Mouse (Mus musculus) brain, embryonic 14.5 days (tissue): ENCODE data around the gene Fam180a. TPM values are rescaled to one million over a fixed set of nuclear protein-coding genes. Genes with fewer than 3 reads are reported as not detected.
"Not testable (repeated sequence)": the region's sequence is repeated elsewhere in the genome, so short reads cannot be mapped to it uniquely, and the experiment has no call there.

Source experiments
- DNase-seq: peaks from one replicate; pipeline ENCODE4 v3.0.0-alpha.2; 2011; ENCODE audit warnings: low read depth
- CTCF ChIP-seq: fragments of 200-500 bp; IDR thresholded peaks from 2 replicates; pipeline ENCODE4 v1.5.1; 2012; ENCODE audit warnings: inconsistent platforms, mild to moderate bottlenecking, moderate library complexity, borderline replicate concordance; ENCODE audit not compliant: insufficient read depth, insufficient read length; ENCODE audit errors: extremely low read depth
- POLR2A ChIP-seq: fragments of 200-500 bp; IDR thresholded peaks from 2 replicates; pipeline ENCODE4 v1.6.1; 2012; ENCODE audit warnings: mild to moderate bottlenecking, inconsistent platforms, borderline replicate concordance; ENCODE audit not compliant: poor library complexity, insufficient read depth, insufficient read length, severe bottlenecking; ENCODE audit errors: extremely low read depth
- polyA plus RNA-seq: library from polyadenylated mRNA; depleted of rRNA; stranded (reverse); fragments of >200 nt; gene quantifications from 2 replicates; pipeline ENCODE4 v1.2.3, GENCODE M21; 2012; rRNA removed

The Fam180a gene
- polyA plus RNA-seq = 0.11 and 0.16 TPM in 2 replicates

- DNase-seq = peak; percentile 35
Measured at GRCm38 (mm10) chr6:35326111-35326515, at the start of gene Fam180a. TSS of gene Fam180a (minus strand) at chr6:35326141.

DNA sequence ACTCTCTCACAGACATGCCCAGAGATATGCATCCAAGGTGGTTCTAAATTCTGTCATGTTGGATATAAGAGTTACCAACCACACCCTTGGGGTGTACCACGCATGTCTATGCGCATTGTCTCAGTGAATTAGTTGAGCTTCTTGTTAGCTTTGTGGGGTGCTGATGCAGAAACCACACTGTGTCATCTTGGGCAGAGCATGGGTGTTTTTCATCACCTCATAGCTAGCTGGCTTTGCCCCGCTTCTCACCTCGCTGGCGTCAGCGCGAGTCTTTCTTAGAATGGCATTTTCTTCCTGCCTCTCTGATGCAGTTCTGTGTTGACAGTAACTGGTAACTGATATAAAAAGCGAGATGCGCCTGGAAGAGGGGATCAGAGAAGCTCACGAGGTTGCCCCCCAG lies 48.1 kb upstream of the Fam180a start:
- DNase-seq = no peak
- no peak for TF ChIP-seq POLR2A
- no peak for TF ChIP-seq CTCF

More at GRCm38 (mm10) chr6:35326111-35326515, at the start of gene Fam180a:
- TF ChIP-seq POLR2A (no peak), CTCF (no peak)

DNA sequence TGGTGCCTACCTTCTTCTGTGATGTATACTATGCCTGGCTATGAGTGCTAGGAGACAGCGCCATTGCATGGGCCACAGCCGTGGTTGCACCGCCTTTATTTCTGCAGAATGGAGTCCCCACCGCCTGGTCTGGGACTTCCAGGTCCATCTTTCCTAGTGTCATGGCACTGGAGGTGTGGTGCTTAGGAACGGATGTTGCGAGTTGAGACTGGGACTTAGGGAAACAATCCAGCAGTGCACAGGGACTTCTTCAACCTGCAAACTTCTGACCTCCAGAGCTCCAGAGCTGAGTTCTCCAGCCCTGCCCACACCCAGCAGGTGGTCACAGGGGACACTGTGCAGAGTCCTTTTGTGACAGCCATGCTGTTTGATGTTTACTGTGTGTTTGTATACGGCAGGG lies 44.4 kb upstream of the Fam180a start:
- no peak for DNase-seq
- TF ChIP-seq CTCF = no peak
- TF ChIP-seq POLR2A = no peak

DNA sequence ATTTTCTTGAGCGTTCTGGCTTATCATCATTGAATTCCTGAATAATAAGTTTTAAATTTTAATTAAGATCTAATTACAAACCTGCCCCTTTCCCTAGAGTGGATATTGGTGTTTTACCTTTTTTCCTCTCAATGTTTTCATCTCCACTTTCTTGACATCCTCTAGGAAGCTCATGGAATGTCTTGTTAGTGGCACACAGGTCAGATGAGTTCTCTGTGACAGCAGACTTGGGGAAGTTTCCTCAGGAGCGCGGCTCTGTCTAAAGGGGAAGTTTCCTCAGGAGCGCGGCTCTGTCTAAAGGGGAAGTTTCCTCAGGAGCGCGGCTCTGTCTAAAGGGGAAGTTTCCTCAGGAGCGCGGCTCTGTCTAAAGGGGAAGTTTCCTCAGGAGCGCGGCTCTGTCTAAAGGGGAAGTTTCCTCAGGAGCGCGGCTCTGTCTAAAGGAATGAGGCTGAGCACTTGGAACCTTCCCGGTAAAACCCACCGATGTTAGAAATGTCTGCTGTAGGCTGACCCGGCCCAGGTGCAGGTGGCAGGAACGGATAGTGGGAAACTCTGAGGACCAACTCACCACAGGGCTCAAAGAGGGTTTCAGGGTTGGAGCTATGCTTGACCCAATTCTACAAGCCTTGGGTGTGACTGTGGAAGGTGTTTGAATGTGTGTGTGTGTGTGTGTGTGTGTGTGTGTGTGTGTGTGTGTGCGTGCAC lies 43.8 kb upstream of the Fam180a start:
- not testable (repeated sequence) for DNase-seq

DNA sequence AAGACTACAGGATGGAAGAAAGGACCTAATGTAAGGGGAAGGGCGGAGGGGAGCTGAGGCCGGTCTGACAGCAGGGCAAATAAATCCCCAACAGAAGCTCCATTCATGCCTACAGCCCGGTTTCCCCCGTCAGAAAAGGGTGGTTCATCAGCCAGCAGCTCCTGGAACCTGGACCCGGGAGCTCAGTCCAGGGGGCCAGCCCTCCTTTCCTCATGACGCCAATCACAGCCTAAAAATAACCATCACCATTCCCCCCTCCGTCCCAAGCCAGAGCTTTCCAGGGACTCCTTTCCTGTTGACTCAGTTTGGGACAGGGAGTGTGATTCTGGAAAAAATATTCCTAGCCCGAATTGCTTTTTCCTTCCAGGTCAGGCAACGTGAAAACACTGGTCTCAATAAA lies 36.7 kb upstream of the Fam180a start:
- TF ChIP-seq CTCF (no peak), POLR2A (no peak)
- DNase-seq = no peak

DNA sequence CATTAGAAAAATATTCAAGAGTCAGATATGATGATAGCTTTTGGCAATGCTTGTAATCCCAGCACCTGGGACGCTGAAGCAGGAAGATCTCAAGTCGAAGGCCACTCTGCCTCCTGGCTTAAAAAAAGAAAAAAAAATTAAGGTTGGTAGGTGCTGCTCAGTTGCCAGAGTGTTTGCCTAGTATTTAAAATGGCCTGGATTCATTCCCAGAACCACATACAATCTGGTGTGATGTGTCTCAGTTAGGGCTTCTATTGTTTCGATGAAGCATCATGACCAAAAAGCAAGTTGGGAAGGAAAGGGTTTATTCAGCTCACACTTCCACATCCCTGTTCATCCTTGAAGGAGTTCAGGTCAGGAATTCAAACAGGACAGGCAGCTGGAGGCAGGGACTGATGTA lies 29.4 kb upstream of the Fam180a start:
- no peak for TF ChIP-seq POLR2A
- no peak for TF ChIP-seq CTCF
- DNase-seq = peak; percentile 20

DNA sequence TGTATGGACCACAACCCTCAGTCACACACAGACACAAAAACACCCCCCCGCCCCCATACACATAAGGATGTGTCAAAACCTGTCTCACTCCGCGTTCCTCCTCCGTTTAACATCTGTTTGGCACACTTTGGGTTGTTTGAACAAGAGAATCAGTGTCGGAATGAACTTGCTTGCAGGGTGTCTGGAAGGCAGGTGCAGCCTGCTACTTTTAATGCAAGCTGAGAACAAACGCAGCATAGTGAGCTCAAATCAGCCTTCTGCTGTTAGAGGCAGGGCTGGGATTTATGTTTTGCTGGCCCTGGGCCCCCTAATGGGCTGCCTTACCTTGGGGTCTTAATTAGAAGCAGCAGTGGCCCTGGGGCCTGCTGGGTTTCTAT lies 28.7 kb upstream of the Fam180a start:
- peak; percentile 87 for DNase-seq
- TF ChIP-seq CTCF = no peak
- TF ChIP-seq POLR2A = no peak

DNA sequence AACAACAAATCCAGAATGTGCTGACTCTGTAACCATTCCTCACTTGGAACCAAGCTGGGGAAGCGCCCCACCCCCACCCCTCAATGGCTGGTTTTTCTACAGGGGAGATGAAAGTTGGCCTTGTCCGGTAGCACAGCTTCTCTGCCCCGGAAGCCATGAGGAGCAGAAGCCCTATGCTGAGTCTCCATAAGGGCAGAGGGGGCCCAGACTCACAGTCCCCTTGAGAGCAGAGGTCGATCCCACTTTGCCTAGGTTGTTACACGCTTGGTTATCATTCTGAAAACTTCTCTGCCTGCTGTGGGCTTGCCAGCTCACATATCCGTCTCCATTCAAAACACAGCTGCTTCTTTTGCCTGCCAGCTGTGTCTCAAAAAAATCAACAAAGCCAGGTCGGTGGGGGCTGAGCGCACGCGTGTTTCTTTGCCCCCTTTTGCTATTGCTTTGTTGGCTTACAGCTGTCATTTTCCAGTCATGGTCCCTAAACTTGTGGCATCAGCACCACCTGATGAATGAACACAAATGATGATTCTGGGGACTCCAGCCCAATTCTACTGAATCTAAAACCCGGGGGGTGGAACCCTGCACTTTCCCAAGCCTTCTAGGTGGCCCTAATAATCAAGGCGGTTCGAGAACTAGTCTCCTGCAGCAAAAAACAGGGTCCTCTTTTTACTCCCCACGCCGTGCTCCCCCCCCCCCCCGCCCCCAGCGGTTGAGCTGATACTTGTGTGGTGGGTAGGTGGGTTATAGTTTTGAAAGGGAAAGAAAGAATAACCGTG lies 28.1 kb upstream of the Fam180a start:
- TF ChIP-seq CTCF (no peak), POLR2A (no peak)
- DNase-seq = peak; percentile 54

DNA sequence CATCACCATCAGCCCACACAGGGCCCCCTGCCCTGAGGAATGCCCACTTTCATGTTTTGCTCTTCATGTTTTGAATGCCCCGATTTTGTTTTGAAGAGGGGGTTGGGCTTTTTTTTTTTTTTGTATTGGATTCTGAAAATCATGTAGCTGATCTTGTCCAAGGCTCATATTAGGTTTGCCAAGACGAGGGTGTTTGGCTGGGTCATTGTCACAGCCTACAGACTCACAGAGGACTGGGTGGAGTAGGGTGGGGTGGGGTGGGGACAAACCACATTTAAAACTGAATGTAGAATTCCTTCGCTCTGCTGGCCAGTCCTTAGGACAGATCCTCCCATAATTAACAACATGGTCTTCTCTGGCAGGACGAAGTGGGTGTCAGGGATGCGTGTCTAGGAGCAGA lies 27.5 kb upstream of the Fam180a start:
- TF ChIP-seq POLR2A (no peak), CTCF (no peak)
- no peak for DNase-seq

- TF ChIP-seq CTCF (no peak), POLR2A (no peak)
- no peak for DNase-seq
Measured at GRCm38 (mm10) chr6:35352867-35353266, 26.9 kb upstream of the Fam180a start.

DNA sequence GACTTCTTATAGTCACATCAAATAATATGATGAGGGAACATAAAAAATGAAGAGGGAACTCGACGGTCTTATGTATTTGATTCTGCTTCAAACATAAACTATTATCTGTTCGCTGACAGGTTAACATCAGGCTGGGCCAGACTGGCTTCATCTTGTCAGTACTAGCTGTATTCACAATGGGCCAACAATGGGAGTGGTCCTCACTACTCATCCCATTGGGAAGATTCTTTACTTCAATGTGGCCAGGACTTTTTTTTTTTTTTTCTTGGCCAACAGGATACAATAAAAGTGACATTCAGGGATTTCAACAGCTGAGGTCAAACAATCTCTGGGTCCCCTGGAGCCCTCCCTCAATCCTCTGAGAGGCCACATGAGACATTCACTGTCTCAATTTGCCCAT lies 25.9 kb upstream of the Fam180a start:
- TF ChIP-seq POLR2A (no peak), CTCF (no peak)
- no peak for DNase-seq

DNA sequence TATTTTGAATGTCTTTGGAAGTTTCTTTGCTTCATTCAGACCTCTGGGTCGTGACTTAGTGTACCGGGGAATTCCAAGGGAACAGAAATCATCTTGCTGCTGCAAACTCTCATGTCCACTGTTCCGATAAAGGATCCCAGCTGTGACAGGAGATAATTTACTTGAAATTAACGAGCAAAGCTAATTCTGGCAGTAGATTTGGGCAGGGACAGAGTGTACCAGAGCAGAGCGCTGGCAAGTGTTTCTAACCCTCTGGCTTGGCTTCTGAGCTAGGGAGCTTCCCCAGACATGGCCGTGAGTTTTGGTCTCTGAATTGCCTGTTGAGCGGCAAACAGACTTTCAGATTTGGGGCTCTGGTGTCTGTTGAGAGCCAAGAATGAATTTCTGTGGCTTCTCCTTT lies 23.8 kb upstream of the Fam180a start:
- TF ChIP-seq POLR2A (no peak), CTCF (no peak)
- peak; percentile 27 for DNase-seq
